Mouse (Mus musculus) hindbrain, embryonic 15.5 days (tissue): ENCODE results near the gene Dlx1. TPM values are rescaled to one million over a fixed set of nuclear protein-coding genes. Genes with fewer than 3 reads are reported as not detected.
A peak's percentile ranks its signal among the peaks of the same experiment; 100 is the strongest.

Source experiments
- ATAC-seq: fragments of 200-750 bp; cut with Nextera tagmentation; 2 replicates; pipeline ENCODE4 v1.8.0; 2017; ENCODE audit warnings: low read depth, moderate number of reproducible peaks, moderate TSS enrichment; ENCODE audit not compliant: low FRiP score
- H3K27ac ChIP-seq: fragments of 300-500 bp; sonication (generic); replicated peaks from 2 replicates; pipeline ENCODE4 v1.5.1; 2015; ENCODE audit warnings: mild to moderate bottlenecking, inconsistent platforms
- H3K27me3 ChIP-seq: fragments of 300-500 bp; sonication (generic); 2 replicates; pipeline ENCODE4 v1.6.1; 2015; ENCODE audit warnings: control low read depth, inconsistent platforms
- H3K36me3 ChIP-seq: fragments of 300-500 bp; sonication (generic); 2 replicates; pipeline ENCODE4 v1.6.1; 2015; ENCODE audit warnings: control low read depth, inconsistent platforms
- H3K4me1 ChIP-seq: fragments of 300-500 bp; sonication (generic); replicated peaks from 2 replicates; pipeline ENCODE4 v1.6.1; 2015; ENCODE audit warnings: control low read depth, inconsistent platforms
- H3K4me2 ChIP-seq: fragments of 300-500 bp; sonication (generic); 2 replicates; pipeline ENCODE4 v1.6.1; 2015; ENCODE audit warnings: moderate library complexity, mild to moderate bottlenecking, inconsistent platforms
- H3K4me3 ChIP-seq: fragments of 300-500 bp; sonication (generic); 2 replicates; pipeline ENCODE4 v1.5.1; 2015; ENCODE audit warnings: mild to moderate bottlenecking, inconsistent platforms
- H3K9ac ChIP-seq: fragments of 300-500 bp; sonication (generic); 2 replicates; pipeline ENCODE4 v1.6.1; 2015; ENCODE audit warnings: inconsistent platforms
- H3K9me3 ChIP-seq: fragments of 300-500 bp; sonication (generic); 2 replicates; pipeline ENCODE4 v1.6.1; 2016; ENCODE audit warnings: control low read depth, inconsistent platforms
- WGBS: fragments of 180-500 bp; shearing (Covaris S2); methylation state at CpG from one replicate; pipeline ENCODE4 v1.1.7; 2015; 5-methylcytosine and 5-hydroxymethylcytosine counted together
- polyA plus RNA-seq: library from polyadenylated mRNA; unstranded; fragments of >200 nt; fragmentation: Nextera tagmentation; extraction: Ambion mirVana; gene quantifications from 2 replicates; pipeline ENCODE4 v1.2.1, GENCODE M21; 2015

Dlx1 gene
- polyA plus RNA-seq, 1 experiment from 2014 or later = 6.9 TPM

GRCm38 (mm10) chr2:71542816-71543301, 14.9 kb downstream of the Dlx1 start:
- Histone ChIP-seq H3K4me3 (0 out of 2 replicates have a peak overlapping the region, but pooled peaks have one; percentile 11), H3K27me3 (peaks cover 59% of the 10 kb centered on the region), H3K4me2 (peak overlapping the region; percentile 27), H3K4me1 (peaks cover 29% of the 10 kb centered on the region), H3K36me3 (no peaks in the 10 kb centered on the region), H3K9ac (no peak overlapping the region), H3K9me3 (no peaks in the 10 kb centered on the region), H3K27ac (no peak overlapping the region)
- ATAC-seq = no peak
- WGBS = under 1% methylated on average over 30 of the region's 30 CpGs

- Histone ChIP-seq H3K9ac (no peak overlapping the region), H3K9me3 (no peaks in the 10 kb centered on the region), H3K4me3 (no peak overlapping the region), H3K27ac (no peak overlapping the region), H3K27me3 (peaks cover 61% of the 10 kb centered on the region), H3K4me1 (peaks cover 29% of the 10 kb centered on the region), H3K36me3 (no peaks in the 10 kb centered on the region), H3K4me2 (no peak overlapping the region)
- WGBS = 2% methylated on average over 9 of the region's 9 CpGs
- no peak for ATAC-seq
Measured at GRCm38 (mm10) chr2:71543531-71543930, 15.6 kb downstream of the Dlx1 start.

GRCm38 (mm10) chr2:71543948-71544347, 16.0 kb downstream of the Dlx1 start:
- Histone ChIP-seq H3K27me3 (peaks cover 61% of the 10 kb centered on the region), H3K36me3 (no peaks in the 10 kb centered on the region), H3K9me3 (no peaks in the 10 kb centered on the region), H3K27ac (no peak overlapping the region), H3K4me1 (peaks cover 29% of the 10 kb centered on the region), H3K4me3 (no peak overlapping the region), H3K9ac (no peak overlapping the region), H3K4me2 (no peak overlapping the region)
- ATAC-seq = no peak
- 2% methylated on average over 20 of the region's 20 CpGs for WGBS

GRCm38 (mm10) chr2:71544391-71545285, 16.7 kb downstream of the Dlx1 start:
- no peak for ATAC-seq
- no peak overlapping the region for H3K9ac ChIP-seq
- H3K36me3 ChIP-seq = no peaks in the 10 kb centered on the region
- H3K4me3 ChIP-seq = peak overlapping the region; percentile 8; the same call in 1 of the 2 replicates
- H3K9me3 ChIP-seq = no peaks in the 10 kb centered on the region
- no peak overlapping the region for H3K27ac ChIP-seq
- H3K4me1 ChIP-seq = peaks cover 29% of the 10 kb centered on the region
- 1% methylated on average over 61 of the region's 61 CpGs for WGBS
- H3K4me2 ChIP-seq = peak overlapping the region; percentile 8; the same call in 1 of the 2 replicates
- H3K27me3 ChIP-seq = peaks cover 62% of the 10 kb centered on the region

- Histone ChIP-seq H3K9ac (no peak overlapping the region), H3K4me1 (peaks cover 29% of the 10 kb centered on the region), H3K27me3 (peaks cover 65% of the 10 kb centered on the region), H3K27ac (no peak overlapping the region), H3K4me3 (peak overlapping the region; percentile 44), H3K4me2 (peak overlapping the region; percentile 86), H3K36me3 (no peaks in the 10 kb centered on the region), H3K9me3 (no peaks in the 10 kb centered on the region)
- peak; percentile 40; the same call in 1 of the 2 replicates for ATAC-seq
- WGBS = 1% methylated on average over 30 of the region's 32 CpGs
Measured at GRCm38 (mm10) chr2:71545401-71545881, 17.5 kb downstream of the Dlx1 start.

- ATAC-seq = peak; percentile 63
- peak overlapping the region; percentile 44 for H3K4me3 ChIP-seq
- H3K9me3 ChIP-seq = no peaks in the 10 kb centered on the region
- H3K9ac ChIP-seq = no peak overlapping the region
- under 1% methylated on average over 58 of the region's 59 CpGs for WGBS
- peaks cover 26% of the 10 kb centered on the region for H3K4me1 ChIP-seq
- no peak overlapping the region for H3K27ac ChIP-seq
- H3K4me2 ChIP-seq = peak overlapping the region; percentile 86
- no peaks in the 10 kb centered on the region for H3K36me3 ChIP-seq
- H3K27me3 ChIP-seq = peaks cover 68% of the 10 kb centered on the region
Measured at GRCm38 (mm10) chr2:71545882-71546639, 18.1 kb downstream of the Dlx1 start.

- H3K4me1 ChIP-seq = peaks cover 24% of the 10 kb centered on the region
- no peaks in the 10 kb centered on the region for H3K36me3 ChIP-seq
- H3K4me3 ChIP-seq = peak within 1 kb of the TSS; percentile 44
- peaks cover 69% of the 10 kb centered on the region for H3K27me3 ChIP-seq
- peak within 1 kb of the TSS; percentile 86 for H3K4me2 ChIP-seq
- no peak within 1 kb of the TSS for H3K9ac ChIP-seq
- 0% methylated on average over 37 of the region's 37 CpGs for WGBS
- no peak within 1 kb of the TSS for H3K27ac ChIP-seq
- peak; percentile 44; the same call in 1 of the 2 replicates for ATAC-seq
- H3K9me3 ChIP-seq = no peaks in the 10 kb centered on the region
Measured at GRCm38 (mm10) chr2:71546640-71547071, 18.7 kb downstream of the Dlx1 start, which contains the start of gene Dlx2. Dlx2 (minus strand) TSS chr2:71546754.

GRCm38 (mm10) chr2:71547829-71548228, 19.9 kb downstream of the Dlx1 start:
- peaks cover 70% of the 10 kb centered on the region for H3K27me3 ChIP-seq
- 3% methylated on average over 8 of the region's 8 CpGs for WGBS
- no peak for ATAC-seq
- no peaks in the 10 kb centered on the region for H3K36me3 ChIP-seq
- H3K4me2 ChIP-seq = no peak overlapping the region
- H3K4me3 ChIP-seq = no peak overlapping the region
- H3K27ac ChIP-seq = no peak overlapping the region
- no peaks in the 10 kb centered on the region for H3K9me3 ChIP-seq
- H3K9ac ChIP-seq = no peak overlapping the region
- H3K4me1 ChIP-seq = peaks cover 25% of the 10 kb centered on the region

- Histone ChIP-seq H3K4me2 (no peak overlapping the region), H3K4me3 (no peak overlapping the region), H3K27ac (no peak overlapping the region), H3K27me3 (peaks cover 72% of the 10 kb centered on the region), H3K9me3 (no peaks in the 10 kb centered on the region), H3K9ac (no peak overlapping the region), H3K36me3 (no peaks in the 10 kb centered on the region), H3K4me1 (peaks cover 16% of the 10 kb centered on the region)
- ATAC-seq = no peak
- 22% methylated on average over 3 of the region's 3 CpGs for WGBS
Measured at GRCm38 (mm10) chr2:71550330-71550729, 22.4 kb downstream of the Dlx1 start.

GRCm38 (mm10) chr2:71551704-71552103, 23.8 kb downstream of the Dlx1 start:
- Histone ChIP-seq H3K9ac (no peak overlapping the region), H3K27me3 (peaks cover 64% of the 10 kb centered on the region), H3K9me3 (no peaks in the 10 kb centered on the region), H3K27ac (no peak overlapping the region), H3K4me3 (no peak overlapping the region), H3K4me2 (no peak overlapping the region), H3K4me1 (peaks cover 5% of the 10 kb centered on the region), H3K36me3 (no peaks in the 10 kb centered on the region)
- 2% methylated on average over 18 of the region's 18 CpGs for WGBS
- no peak for ATAC-seq

GRCm38 (mm10) chr2:71556071-71556470, 28.2 kb downstream of the Dlx1 start:
- H3K4me3 ChIP-seq = no peak overlapping the region
- ATAC-seq = no peak
- no peaks in the 10 kb centered on the region for H3K9me3 ChIP-seq
- no peak overlapping the region for H3K9ac ChIP-seq
- H3K36me3 ChIP-seq = no peaks in the 10 kb centered on the region
- peaks cover 31% of the 10 kb centered on the region for H3K27me3 ChIP-seq
- H3K27ac ChIP-seq = no peak overlapping the region
- H3K4me2 ChIP-seq = no peak overlapping the region
- H3K4me1 ChIP-seq = 0 out of 2 replicates have a peak, but pooled peaks cover 2% of the 10 kb centered on the region
- 73% methylated on average over 5 of the region's 5 CpGs for WGBS
